Mouse (Mus musculus) midbrain, embryonic 16.5 days (tissue): ENCODE results near the gene Stag2. TPM values are rescaled to one million over a fixed set of nuclear protein-coding genes. Genes with fewer than 3 reads are reported as not detected.

ENCODE experiments used
- ATAC-seq: fragments of 200-750 bp; cut with Nextera tagmentation; 2 replicates; pipeline ENCODE4 v1.8.0; 2017; ENCODE audit warnings: moderate TSS enrichment
- H3K27ac ChIP-seq: fragments of 300-500 bp; sonication (generic); 2 replicates; pipeline ENCODE4 v1.5.1; 2014; ENCODE audit warnings: mild to moderate bottlenecking, low read length, mixed read lengths
- H3K27me3 ChIP-seq: fragments of 300-500 bp; sonication (generic); 2 replicates; pipeline ENCODE4 v1.6.1; 2014; ENCODE audit warnings: low read depth, low read length, mixed read lengths; ENCODE audit not compliant: control insufficient read depth, insufficient read depth
- H3K36me3 ChIP-seq: fragments of 300-500 bp; sonication (generic); 2 replicates; pipeline ENCODE4 v1.6.1; 2014; ENCODE audit warnings: mild to moderate bottlenecking, low read length, moderate library complexity, mixed read lengths; ENCODE audit not compliant: control insufficient read depth, insufficient read depth
- H3K4me1 ChIP-seq: fragments of 300-500 bp; sonication (generic); 2 replicates; pipeline ENCODE4 v1.6.1; 2014; ENCODE audit warnings: mild to moderate bottlenecking, low read length, mixed read lengths; ENCODE audit not compliant: control insufficient read depth, insufficient read depth
- H3K4me2 ChIP-seq: fragments of 300-500 bp; sonication (generic); 2 replicates; pipeline ENCODE4 v1.6.1; 2014; ENCODE audit warnings: mild to moderate bottlenecking, low read length, mixed read lengths
- H3K4me3 ChIP-seq: fragments of 300-500 bp; sonication (generic); 2 replicates; pipeline ENCODE4 v1.5.1; 2014; ENCODE audit warnings: low read depth, mild to moderate bottlenecking, low read length, moderate library complexity, mixed read lengths
- H3K9ac ChIP-seq: fragments of 300-500 bp; sonication (generic); 2 replicates; pipeline ENCODE4 v1.6.1; 2014; ENCODE audit warnings: low read depth, low read length, mixed read lengths
- H3K9me3 ChIP-seq: fragments of 300-500 bp; sonication (generic); replicated peaks from 2 replicates; pipeline ENCODE4 v1.6.1; 2014; ENCODE audit warnings: mild to moderate bottlenecking, low read length, mixed read lengths; ENCODE audit not compliant: control insufficient read depth, poor library complexity, severe bottlenecking
- WGBS: fragments of 180-500 bp; shearing (Covaris S2); extraction: QIAGEN DNeasy Blood & Tissue Kit; methylation state at CpG from one replicate; pipeline ENCODE4 v1.1.7; 2014; 5-methylcytosine and 5-hydroxymethylcytosine counted together
- polyA plus RNA-seq: library from polyadenylated mRNA; unstranded; fragments of >200 nt; fragmentation: Nextera tagmentation; extraction: Ambion mirVana; gene quantifications from 2 replicates; pipeline ENCODE4 v1.2.1, GENCODE M21; 2015

Stag2 gene
- polyA plus RNA-seq, 1 experiment from 2014 or later, result 20.7 TPM

GRCm38 (mm10) chrX:42320424-42320823 is 171.3 kb downstream of the Stag2 start:
- Histone ChIP-seq H3K4me3 (no peak overlapping the region), H3K9ac (no peak overlapping the region), H3K4me1 (no peaks in the 10 kb centered on the region), H3K9me3 (no peaks in the 10 kb centered on the region), H3K36me3 (no peaks in the 10 kb centered on the region), H3K4me2 (no peak overlapping the region), H3K27me3 (no peaks in the 10 kb centered on the region), H3K27ac (no peak overlapping the region)
- WGBS, result 36% methylated on average over 5 of the region's 5 CpGs
- ATAC-seq, result no peak

- WGBS, result 24% methylated on average over 9 of the region's 9 CpGs
- Histone ChIP-seq H3K9me3 (no peaks in the 10 kb centered on the region), H3K27ac (no peak overlapping the region), H3K4me1 (no peaks in the 10 kb centered on the region), H3K4me2 (no peak overlapping the region), H3K27me3 (no peaks in the 10 kb centered on the region), H3K4me3 (no peak overlapping the region), H3K36me3 (no peaks in the 10 kb centered on the region), H3K9ac (no peak overlapping the region)
- no peak for ATAC-seq
Measured at GRCm38 (mm10) chrX:42321200-42321773, 172.2 kb downstream of the Stag2 start.

GRCm38 (mm10) chrX:42324848-42325247 is 175.7 kb downstream of the Stag2 start:
- Histone ChIP-seq H3K9ac (no peak overlapping the region), H3K36me3 (no peaks in the 10 kb centered on the region), H3K4me3 (no peak overlapping the region), H3K9me3 (no peaks in the 10 kb centered on the region), H3K27ac (no peak overlapping the region), H3K4me1 (no peaks in the 10 kb centered on the region), H3K4me2 (no peak overlapping the region), H3K27me3 (no peaks in the 10 kb centered on the region)
- 44% methylated on average over 3 of the region's 3 CpGs for WGBS
- ATAC-seq, result no peak

Other genes starting within 250 kb of the Stag2 start
- gene Thoc2, start 228.6 kb upstream of the Stag2 start, polyA plus RNA-seq, result 81.0 and 87.2 TPM in 2 replicates
- 10.3 and 10.8 TPM in 2 replicates for gene Xiap, start 89.6 kb upstream of the Stag2 start, polyA plus RNA-seq